Mouse (Mus musculus) heart, postnatal 0 days (tissue): ENCODE results near the gene Klhl5.

Experiments
- CTCF ChIP-seq: IDR thresholded peaks from 2 replicates; pipeline ENCODE4 v1.5.1; 2016; ENCODE audit warnings: antibody characterized with exemption, control low read depth, low read depth
- EP300 ChIP-seq: IDR thresholded peaks from 2 replicates; pipeline ENCODE4 v1.6.1; 2016; ENCODE audit warnings: antibody characterized with exemption, low read depth

GRCm38 (mm10) chr5:65181160-65181793 is 73.9 kb downstream of the Klhl5 start:
- TF ChIP-seq EP300: no peak
- TF ChIP-seq CTCF: no peak
